Mouse (Mus musculus) adrenal gland, adult 8-10 months (tissue): ENCODE measurements around the gene Hcn1. TPM values are rescaled to one million over a fixed set of nuclear protein-coding genes. Genes with fewer than 3 reads are reported as not detected.

ENCODE experiments used
- DNase-seq: peaks from one replicate; pipeline ENCODE4 v3.0.0; 2022
- total RNA-seq, 4 experiments: library from RNA; stranded (reverse); gene quantifications; 2 replicates each; pipeline ENCODE4 v1.2.4; 2022

Gene Hcn1
- total RNA-seq, 4 experiments from 2014 or later: 0.03 to 0.12 (median 0.10) TPM; not detected in 1

DNA sequence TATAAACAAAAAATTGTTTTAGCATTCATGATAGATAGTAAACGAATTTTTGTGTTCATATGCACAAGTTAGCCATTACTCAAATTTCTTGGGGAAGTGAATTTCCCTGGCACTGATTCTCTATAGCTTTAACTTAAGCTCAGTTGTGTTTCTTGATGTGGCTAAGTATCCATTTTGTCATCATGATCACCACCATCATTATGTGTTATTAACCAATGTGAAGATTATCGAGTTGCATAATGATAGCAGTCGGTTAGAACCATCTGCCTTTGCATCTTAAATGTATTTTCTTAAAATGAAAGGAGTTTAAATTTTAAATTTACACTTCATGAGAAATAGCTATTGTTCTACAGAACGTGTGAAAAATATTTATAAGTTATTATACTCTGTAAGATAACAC is 426.5 kb downstream of the Hcn1 start:
- DNase-seq: no peak

DNA sequence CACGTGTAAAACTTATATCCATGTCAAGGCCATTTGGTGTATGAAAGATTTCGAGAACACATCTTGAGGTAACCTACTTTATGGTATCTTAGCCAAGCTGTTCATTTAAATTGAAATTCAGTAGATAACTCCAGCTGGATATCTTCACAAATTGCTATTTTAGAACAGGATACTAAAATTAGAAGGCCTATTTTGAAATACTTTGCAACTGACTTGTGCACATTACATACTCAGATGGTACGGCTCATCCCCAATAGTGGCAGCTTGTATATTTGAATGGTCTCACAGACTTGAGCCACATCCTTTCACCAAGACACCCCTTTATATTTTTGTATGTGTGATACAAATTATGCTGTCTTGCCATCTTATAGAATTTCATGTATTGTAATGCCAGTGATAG is 427.5 kb downstream of the Hcn1 start:
- no peak for DNase-seq

DNA sequence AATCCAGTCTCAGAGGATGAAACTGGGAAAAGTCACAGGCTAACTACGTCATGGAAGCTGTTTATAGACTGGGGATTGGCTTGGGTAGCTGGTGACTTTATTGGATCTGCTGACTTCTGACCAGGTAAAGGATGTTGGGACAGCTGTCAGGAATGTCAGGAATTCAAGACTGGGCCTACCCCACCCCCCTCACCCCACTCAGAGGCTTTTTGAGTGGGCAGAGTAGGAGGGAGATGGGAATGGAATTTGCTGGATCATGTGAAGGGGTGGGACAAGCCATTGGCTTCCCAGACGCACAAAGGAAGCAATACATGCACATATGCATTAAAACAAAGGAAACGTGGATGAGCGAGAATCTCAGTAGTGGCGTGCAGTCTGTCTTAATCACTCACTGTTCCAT is 433.5 kb downstream of the Hcn1 start:
- DNase-seq: no peak
